Mouse (Mus musculus): Measurements from ENCODE around the gene Zfp697. TPM values are rescaled to one million over a fixed set of nuclear protein-coding genes. Genes with fewer than 3 reads are reported as not detected.
"Not testable (repeated sequence)": the region's sequence is repeated elsewhere in the genome, so short reads cannot be mapped to it uniquely, and the experiment has no call there.

Gene Zfp697
- polyA plus RNA-seq, 1 experiment from 2014 or later = 28.9 TPM

DNA sequence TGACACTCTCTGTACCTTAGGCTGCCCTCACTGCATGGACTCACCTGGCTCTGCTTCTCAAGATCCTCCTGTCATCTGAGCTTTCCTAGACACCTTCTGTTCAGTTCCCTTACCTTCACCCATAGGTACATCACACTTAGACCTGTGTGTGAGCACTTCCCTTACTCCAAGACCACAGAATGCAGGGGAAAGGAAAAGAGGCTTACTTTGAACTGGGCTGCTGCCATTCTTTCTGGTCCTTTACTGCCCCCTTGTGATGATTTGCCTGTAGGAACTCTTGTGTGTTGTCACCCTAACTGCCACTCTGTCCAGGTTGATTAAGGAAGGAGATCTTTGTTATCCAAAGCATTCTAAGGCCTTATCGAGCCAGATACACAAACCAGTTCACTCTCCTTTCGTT lies 168.0 kb downstream of the Zfp697 start:
- peak; percentile 79; the same call in 1 of the 2 replicates for ATAC-seq (ENCODE audit: low read depth)
- H3K36me3 ChIP-seq (ENCODE audit: control insufficient read depth, insufficient read depth, low read length); H3K4me1 ChIP-seq (ENCODE audit: control insufficient read depth, insufficient read depth, low read length); H3K9me3 ChIP-seq (ENCODE audit: control insufficient read depth, low read length); H3K9ac ChIP-seq (replicated peaks; ENCODE audit: low read depth, low read length); H3K4me2 ChIP-seq (ENCODE audit: low read depth, low read length); H3K27ac ChIP-seq (ENCODE audit: low read depth, low read length); H3K4me3 ChIP-seq (ENCODE audit: low read depth, low read length); H3K27me3 ChIP-seq (ENCODE audit: control insufficient read depth, insufficient read depth, low read length): not testable (repeated sequence)
- WGBS = no CpG with 5 or more reads among the region's 2 CpGs

GRCm38 (mm10) chr3:98550832-98551231 lies 168.6 kb downstream of the Zfp697 start:
- WGBS = no CpG with 5 or more reads among the region's 1 CpGs
- not testable (repeated sequence) for H3K4me2 ChIP-seq (ENCODE audit: low read depth, low read length)

DNA sequence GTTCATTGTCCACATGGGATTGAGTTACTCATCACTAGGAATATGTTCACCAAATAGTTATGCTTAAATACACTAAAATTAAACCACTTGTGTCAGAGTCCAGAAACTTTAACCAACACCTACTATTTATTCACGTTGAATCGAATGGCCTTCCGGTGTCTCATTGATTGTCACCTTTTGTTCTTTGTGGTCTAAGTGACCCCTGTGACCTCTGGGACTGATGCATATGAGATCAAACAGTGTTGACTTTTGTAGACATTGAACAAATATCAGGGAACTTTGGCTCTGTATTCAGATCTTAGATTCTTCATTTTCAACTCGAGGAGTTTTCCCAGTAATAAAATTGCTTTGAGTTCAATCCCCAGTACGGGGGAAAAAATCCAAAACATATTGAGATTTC lies 178.4 kb downstream of the Zfp697 start:
- H3K27ac ChIP-seq (ENCODE audit: low read depth, low read length); H3K4me1 ChIP-seq (ENCODE audit: control insufficient read depth, insufficient read depth, low read length); H3K4me3 ChIP-seq (ENCODE audit: low read depth, low read length); H3K36me3 ChIP-seq (ENCODE audit: control insufficient read depth, insufficient read depth, low read length); H3K27me3 ChIP-seq (ENCODE audit: control insufficient read depth, insufficient read depth, low read length); H3K4me2 ChIP-seq (ENCODE audit: low read depth, low read length); ATAC-seq (ENCODE audit: low read depth); H3K9ac ChIP-seq (replicated peaks; ENCODE audit: low read depth, low read length); H3K9me3 ChIP-seq (ENCODE audit: control insufficient read depth, low read length): not testable (repeated sequence)
- WGBS = no CpG with 5 or more reads among the region's 5 CpGs

More at GRCm38 (mm10) chr3:98550832-98551231, 168.6 kb downstream of the Zfp697 start:
- H3K4me1 ChIP-seq (ENCODE audit: control insufficient read depth, insufficient read depth, low read length); H3K36me3 ChIP-seq (ENCODE audit: control insufficient read depth, insufficient read depth, low read length); H3K4me3 ChIP-seq (ENCODE audit: low read depth, low read length); ATAC-seq (ENCODE audit: low read depth); H3K9ac ChIP-seq (replicated peaks; ENCODE audit: low read depth, low read length); H3K27me3 ChIP-seq (ENCODE audit: control insufficient read depth, insufficient read depth, low read length); H3K27ac ChIP-seq (ENCODE audit: low read depth, low read length); H3K9me3 ChIP-seq (ENCODE audit: control insufficient read depth, low read length): not testable (repeated sequence)

GRCm38 (mm10) chr3:98563831-98564230 lies 181.6 kb downstream of the Zfp697 start:
- not testable (repeated sequence) for H3K4me1 ChIP-seq (ENCODE audit: control insufficient read depth, insufficient read depth, low read length); H3K9ac ChIP-seq (replicated peaks; ENCODE audit: low read depth, low read length); H3K4me2 ChIP-seq (ENCODE audit: low read depth, low read length); H3K27me3 ChIP-seq (ENCODE audit: control insufficient read depth, insufficient read depth, low read length); H3K9me3 ChIP-seq (ENCODE audit: control insufficient read depth, low read length); H3K36me3 ChIP-seq (ENCODE audit: control insufficient read depth, insufficient read depth, low read length); ATAC-seq (ENCODE audit: low read depth); H3K4me3 ChIP-seq (ENCODE audit: low read depth, low read length); H3K27ac ChIP-seq (ENCODE audit: low read depth, low read length)
- no CpG with 5 or more reads among the region's 2 CpGs for WGBS

DNA sequence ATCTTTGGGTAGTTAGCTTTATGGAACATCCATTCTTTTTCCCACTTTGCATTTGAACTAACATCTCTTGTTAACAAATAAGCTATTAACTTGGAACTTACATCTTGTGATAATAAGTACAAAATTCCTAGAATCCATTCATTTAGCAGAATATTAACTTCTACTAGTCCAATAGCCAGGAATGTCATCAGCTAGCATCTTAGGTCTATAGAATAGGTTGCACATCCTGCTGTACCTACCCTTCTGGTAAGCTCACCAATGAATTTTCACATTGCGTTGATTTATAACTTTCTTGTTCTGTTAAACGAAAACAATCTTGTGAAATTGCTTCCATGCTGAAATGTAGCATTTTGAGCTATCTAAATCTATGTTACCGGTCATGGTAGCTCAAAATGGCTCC lies 182.6 kb downstream of the Zfp697 start:
- not testable (repeated sequence) for H3K9ac ChIP-seq (replicated peaks; ENCODE audit: low read depth, low read length); H3K27me3 ChIP-seq (ENCODE audit: control insufficient read depth, insufficient read depth, low read length); H3K27ac ChIP-seq (ENCODE audit: low read depth, low read length); H3K4me3 ChIP-seq (ENCODE audit: low read depth, low read length); H3K4me1 ChIP-seq (ENCODE audit: control insufficient read depth, insufficient read depth, low read length); ATAC-seq (ENCODE audit: low read depth); H3K4me2 ChIP-seq (ENCODE audit: low read depth, low read length); H3K9me3 ChIP-seq (ENCODE audit: control insufficient read depth, low read length); H3K36me3 ChIP-seq (ENCODE audit: control insufficient read depth, insufficient read depth, low read length)
- WGBS = no CpG with 5 or more reads among the region's 3 CpGs

- H3K27me3 ChIP-seq (ENCODE audit: control insufficient read depth, insufficient read depth, low read length); H3K27ac ChIP-seq (ENCODE audit: low read depth, low read length); H3K4me1 ChIP-seq (ENCODE audit: control insufficient read depth, insufficient read depth, low read length); H3K4me3 ChIP-seq (ENCODE audit: low read depth, low read length); ATAC-seq (ENCODE audit: low read depth); H3K9ac ChIP-seq (replicated peaks; ENCODE audit: low read depth, low read length); H3K9me3 ChIP-seq (ENCODE audit: control insufficient read depth, low read length); H3K4me2 ChIP-seq (ENCODE audit: low read depth, low read length); H3K36me3 ChIP-seq (ENCODE audit: control insufficient read depth, insufficient read depth, low read length): not testable (repeated sequence)
- 88% methylated on average over 2 of the region's 2 CpGs for WGBS
Measured at GRCm38 (mm10) chr3:98567717-98568116, 185.5 kb downstream of the Zfp697 start.

- not testable (repeated sequence) for H3K4me2 ChIP-seq (ENCODE audit: low read depth, low read length); H3K4me3 ChIP-seq (ENCODE audit: low read depth, low read length); H3K36me3 ChIP-seq (ENCODE audit: control insufficient read depth, insufficient read depth, low read length); H3K9ac ChIP-seq (replicated peaks; ENCODE audit: low read depth, low read length); H3K27ac ChIP-seq (ENCODE audit: low read depth, low read length); ATAC-seq (ENCODE audit: low read depth); H3K27me3 ChIP-seq (ENCODE audit: control insufficient read depth, insufficient read depth, low read length); H3K4me1 ChIP-seq (ENCODE audit: control insufficient read depth, insufficient read depth, low read length); H3K9me3 ChIP-seq (ENCODE audit: control insufficient read depth, low read length)
- 100% methylated on average over 1 of the region's 1 CpGs for WGBS
Measured at GRCm38 (mm10) chr3:98581024-98581423, 198.8 kb downstream of the Zfp697 start.

- H3K36me3 ChIP-seq (ENCODE audit: control insufficient read depth, insufficient read depth, low read length); ATAC-seq (ENCODE audit: low read depth); H3K4me1 ChIP-seq (ENCODE audit: control insufficient read depth, insufficient read depth, low read length); H3K4me2 ChIP-seq (ENCODE audit: low read depth, low read length); H3K9ac ChIP-seq (replicated peaks; ENCODE audit: low read depth, low read length); H3K27ac ChIP-seq (ENCODE audit: low read depth, low read length); H3K9me3 ChIP-seq (ENCODE audit: control insufficient read depth, low read length); H3K27me3 ChIP-seq (ENCODE audit: control insufficient read depth, insufficient read depth, low read length); H3K4me3 ChIP-seq (ENCODE audit: low read depth, low read length): not testable (repeated sequence)
- WGBS = no CpG with 5 or more reads among the region's 1 CpGs
Measured at GRCm38 (mm10) chr3:98582202-98582601, 199.9 kb downstream of the Zfp697 start.

DNA sequence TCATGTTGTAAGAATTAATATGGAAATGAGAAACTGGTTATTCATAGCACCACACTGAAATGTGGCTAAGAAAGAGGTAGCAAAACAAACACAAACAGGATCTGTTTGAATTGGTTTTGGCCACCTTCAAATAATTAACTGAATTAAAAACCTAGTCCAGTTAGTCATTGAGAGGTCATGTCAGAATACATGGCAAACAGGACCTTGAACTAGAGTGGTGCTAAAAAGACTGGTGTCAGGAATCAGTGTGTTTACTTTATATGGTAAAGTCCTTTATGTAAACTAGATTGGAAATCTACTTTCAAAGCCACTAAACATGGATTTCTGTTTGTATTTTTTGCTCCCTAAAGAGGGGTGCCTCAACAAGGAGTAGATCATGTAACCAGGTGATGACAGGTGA lies 200.4 kb downstream of the Zfp697 start:
- H3K4me1 ChIP-seq (ENCODE audit: control insufficient read depth, insufficient read depth, low read length); H3K4me2 ChIP-seq (ENCODE audit: low read depth, low read length); ATAC-seq (ENCODE audit: low read depth); H3K27me3 ChIP-seq (ENCODE audit: control insufficient read depth, insufficient read depth, low read length); H3K27ac ChIP-seq (ENCODE audit: low read depth, low read length); H3K36me3 ChIP-seq (ENCODE audit: control insufficient read depth, insufficient read depth, low read length); H3K9ac ChIP-seq (replicated peaks; ENCODE audit: low read depth, low read length); H3K4me3 ChIP-seq (ENCODE audit: low read depth, low read length); H3K9me3 ChIP-seq (ENCODE audit: control insufficient read depth, low read length): not testable (repeated sequence)

DNA sequence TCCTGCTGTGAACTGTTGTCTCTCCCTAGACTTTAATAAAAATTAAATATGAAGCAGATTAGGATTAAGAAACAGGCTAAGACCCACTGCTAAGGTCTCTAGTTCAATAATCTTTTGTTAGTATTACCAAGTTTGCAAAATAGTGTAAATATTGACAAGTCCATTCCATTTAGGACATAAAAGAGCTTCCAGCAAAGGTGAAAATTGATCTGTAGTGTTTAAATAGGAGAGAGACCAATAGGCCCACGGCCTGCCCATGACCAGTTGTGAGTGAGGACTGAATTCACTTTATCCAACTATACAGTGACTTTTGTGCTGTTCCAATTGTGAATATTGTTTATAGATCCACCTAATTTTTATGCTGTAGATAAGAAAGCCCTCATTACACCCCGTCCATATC lies 205.5 kb downstream of the Zfp697 start:
- 91% methylated on average over 2 of the region's 2 CpGs for WGBS
- Histone ChIP-seq H3K27me3 (ENCODE audit: control insufficient read depth, insufficient read depth, low read length) (no peaks in the 10 kb centered on the region), H3K9me3 (ENCODE audit: control insufficient read depth, low read length) (no peaks in the 10 kb centered on the region), H3K9ac (replicated peaks; ENCODE audit: low read depth, low read length) (no peak overlapping the region), H3K36me3 (ENCODE audit: control insufficient read depth, insufficient read depth, low read length) (no peaks in the 10 kb centered on the region), H3K27ac (ENCODE audit: low read depth, low read length) (no peak overlapping the region), H3K4me1 (ENCODE audit: control insufficient read depth, insufficient read depth, low read length) (no peaks in the 10 kb centered on the region), H3K4me3 (ENCODE audit: low read depth, low read length) (no peak overlapping the region), H3K4me2 (ENCODE audit: low read depth, low read length) (no peak overlapping the region)
- ATAC-seq (ENCODE audit: low read depth) = no peak

All from neural tube, embryonic 14.5 days (tissue).